Mouse (Mus musculus): Measurements from ENCODE around the gene Bub1b. TPM values are rescaled to one million over a fixed set of nuclear protein-coding genes. Genes with fewer than 3 reads are reported as not detected.
A peak's percentile ranks its signal among the peaks of the same experiment; 100 is the strongest.
"Not testable (repeated sequence)": the region's sequence is repeated elsewhere in the genome, so short reads cannot be mapped to it uniquely, and the experiment has no call there.

Gene Bub1b
- total RNA-seq, 2 experiments from 2014 or later = 9.2 to 15.6 TPM

GRCm38 (mm10) chr2:118618013-118618412, 20.0 kb downstream of the Bub1b start:
- DNase-seq = no peak

GRCm38 (mm10) chr2:118620101-118620500, 22.1 kb downstream of the Bub1b start:
- DNase-seq = no peak

GRCm38 (mm10) chr2:118620608-118621007, 22.6 kb downstream of the Bub1b start:
- no peak for DNase-seq

- DNase-seq = no peak
Observed at GRCm38 (mm10) chr2:118629276-118629675, 31.3 kb downstream of the Bub1b start.

- no peak for DNase-seq
Observed at GRCm38 (mm10) chr2:118633441-118633840, 35.4 kb downstream of the Bub1b start.

- no peak for DNase-seq
Observed at GRCm38 (mm10) chr2:118637258-118637657, 39.2 kb downstream of the Bub1b start.

- DNase-seq = peak; percentile 72
Observed at GRCm38 (mm10) chr2:118637888-118638526, 40.0 kb downstream of the Bub1b start.

- DNase-seq = no peak
Observed at GRCm38 (mm10) chr2:118638686-118639085, 40.7 kb downstream of the Bub1b start.

GRCm38 (mm10) chr2:118641147-118641546, 43.1 kb downstream of the Bub1b start:
- no peak for DNase-seq

- DNase-seq = no peak
Observed at GRCm38 (mm10) chr2:118642431-118642830, 44.4 kb downstream of the Bub1b start.

GRCm38 (mm10) chr2:118642942-118643341, 44.9 kb downstream of the Bub1b start:
- DNase-seq = no peak

- no peak for DNase-seq
Observed at GRCm38 (mm10) chr2:118646665-118647064, 48.7 kb downstream of the Bub1b start.

- not testable (repeated sequence) for DNase-seq
Observed at GRCm38 (mm10) chr2:118650697-118651096, 52.7 kb downstream of the Bub1b start.

- DNase-seq = no peak
Observed at GRCm38 (mm10) chr2:118656688-118657281, 58.8 kb downstream of the Bub1b start.

- no peak for DNase-seq
Observed at GRCm38 (mm10) chr2:118658457-118658856, 60.4 kb downstream of the Bub1b start.

- no peak for DNase-seq
Observed at GRCm38 (mm10) chr2:118659077-118659476, 61.1 kb downstream of the Bub1b start.

GRCm38 (mm10) chr2:118659493-118659892, 61.5 kb downstream of the Bub1b start:
- no peak for DNase-seq

GRCm38 (mm10) chr2:118659998-118660452, 62.0 kb downstream of the Bub1b start:
- no peak for DNase-seq

- no peak for DNase-seq
Observed at GRCm38 (mm10) chr2:118661891-118662290, 63.9 kb downstream of the Bub1b start.

- no peak for DNase-seq
Observed at GRCm38 (mm10) chr2:118662902-118663803, 65.1 kb downstream of the Bub1b start, which contains the start of gene Pak6. TSS of gene Pak6 (plus strand) at chr2:118663303.

GRCm38 (mm10) chr2:118663804-118664766, 66.1 kb downstream of the Bub1b start:
- DNase-seq = no peak
